Mouse (Mus musculus) neural tube, embryonic 14.5 days (tissue): Measurements from ENCODE around the gene Olfr155. TPM values are rescaled to one million over a fixed set of nuclear protein-coding genes. Genes with fewer than 3 reads are reported as not detected.

Source experiments
- polyA plus RNA-seq: library from polyadenylated mRNA; unstranded; fragments of >200 nt; fragmentation: Nextera tagmentation; extraction: Ambion mirVana; gene quantifications from 2 replicates; pipeline ENCODE4 v1.2.1, GENCODE M21; 2014

Olfr155 gene
- polyA plus RNA-seq, 1 experiment from 2014 or later = not detected

Other genes with a start within 250 kb of the Olfr155 start
- 15.9 and 19.2 TPM in 2 replicates for gene Npr2, start 219.6 kb upstream of the Olfr155 start, polyA plus RNA-seq
- gene Spag8, start 198.0 kb upstream of the Olfr155 start, polyA plus RNA-seq = 2.4 and 4.6 TPM in 2 replicates
- 67.1 and 73.9 TPM in 2 replicates for gene Hint2, start 195.1 kb upstream of the Olfr155 start, polyA plus RNA-seq
- 11.4 and 13.3 TPM in 2 replicates for gene Tmem8b, start 182.6 kb upstream of the Olfr155 start, polyA plus RNA-seq
- 1.6 and 1.7 TPM in 2 replicates for gene Fam221b, start 182.4 kb upstream of the Olfr155 start, polyA plus RNA-seq
- gene Olfr70, start 150.8 kb upstream of the Olfr155 start, polyA plus RNA-seq = not detected in 2 replicates
- not detected in 2 replicates for gene Olfr71, start 141.3 kb upstream of the Olfr155 start, polyA plus RNA-seq
- 0.19 and 0.24 TPM in 2 replicates for gene Hrct1, start 124.4 kb upstream of the Olfr155 start, polyA plus RNA-seq
- 0.10 TPM in 1 of 2 replicates, not detected in the other for gene Spaar, start 121.5 kb upstream of the Olfr155 start, polyA plus RNA-seq
- not detected in 2 replicates for gene Olfr159, start 80.6 kb upstream of the Olfr155 start, polyA plus RNA-seq
- gene Olfr156, start 27.7 kb upstream of the Olfr155 start, polyA plus RNA-seq = not detected in 2 replicates
- gene Olfr157, start 11.4 kb upstream of the Olfr155 start, polyA plus RNA-seq = not detected in 2 replicates
- 6.3 and 9.2 TPM in 2 replicates for gene Reck, start 24.0 kb downstream of the Olfr155 start, polyA plus RNA-seq
- gene Glipr2, start 105.8 kb downstream of the Olfr155 start, polyA plus RNA-seq = 37.3 and 54.3 TPM in 2 replicates
- gene Ccin, start 131.9 kb downstream of the Olfr155 start, polyA plus RNA-seq = not detected in 2 replicates
- 349 and 356 TPM in 2 replicates for gene Clta, start 152.9 kb downstream of the Olfr155 start, polyA plus RNA-seq
- 27.0 and 31.8 TPM in 2 replicates for gene Gne, start 232.6 kb downstream of the Olfr155 start, polyA plus RNA-seq